Mouse (Mus musculus) CH12.LX (cell line): ENCODE data around the gene Otub2.

Experiments used
- CHD2 ChIP-seq: IDR thresholded peaks from 2 replicates; pipeline ENCODE4 v1.6.1; 2011; ENCODE audit warnings: low read length, improper control_type of control experiment
- CTCF ChIP-seq, 2 experiments: IDR thresholded peaks in 1 of 2; conservative IDR thresholded peaks in 1 of 2; 2 replicates each; pipeline ENCODE4 v1.5.1; 2011 to 2012; ENCODE audit warnings: low read depth in 2 of 2, low read length in 2 of 2, improper control_type of control experiment in 1 of 2, inconsistent platforms in 1 of 2, mild to moderate bottlenecking in 1 of 2, moderate library complexity in 1 of 2
- E2F4 ChIP-seq: IDR thresholded peaks from 2 replicates; pipeline ENCODE4 v1.6.1; 2011; ENCODE audit warnings: low read depth, low read length, improper control_type of control experiment; ENCODE audit not compliant: insufficient replicate concordance
- EP300 ChIP-seq: IDR thresholded peaks from 2 replicates; pipeline ENCODE4 v1.6.1; 2011; ENCODE audit warnings: low read length, improper control_type of control experiment
- HCFC1 ChIP-seq: IDR thresholded peaks from 2 replicates; pipeline ENCODE4 v1.6.1; 2012; ENCODE audit warnings: low read depth, mild to moderate bottlenecking, inconsistent platforms, low read length, improper control_type of control experiment
- MXI1 ChIP-seq: IDR thresholded peaks from 2 replicates; pipeline ENCODE4 v1.6.1; 2011; ENCODE audit warnings: mild to moderate bottlenecking, low read depth, low read length, improper control_type of control experiment
- NELFE ChIP-seq: IDR thresholded peaks from 2 replicates; pipeline ENCODE4 v1.6.1; 2011; ENCODE audit warnings: low read depth, low read length, improper control_type of control experiment
- POLR2A ChIP-seq: IDR thresholded peaks from 2 replicates; pipeline ENCODE4 v1.6.1; 2011; ENCODE audit warnings: low read depth, mild to moderate bottlenecking, improper control_type of control experiment, low read length
- SIN3A ChIP-seq: IDR thresholded peaks from 2 replicates; pipeline ENCODE4 v1.6.1; 2012; ENCODE audit warnings: low read length, improper control_type of control experiment, inconsistent platforms
- SMC3 ChIP-seq: IDR thresholded peaks from 2 replicates; pipeline ENCODE4 v1.6.1; 2011; ENCODE audit warnings: low read depth, low read length, improper control_type of control experiment
- TCF12 ChIP-seq: IDR thresholded peaks from 2 replicates; pipeline ENCODE4 v1.6.1; 2014; ENCODE audit warnings: low read depth, mild to moderate bottlenecking, inconsistent platforms, low read length, improper control_type of control experiment
- USF1 ChIP-seq: IDR thresholded peaks from 2 replicates; pipeline ENCODE4 v1.6.1; 2014; ENCODE audit warnings: low read depth, mild to moderate bottlenecking, inconsistent platforms, low read length, improper control_type of control experiment
- ZNF384 ChIP-seq: IDR thresholded peaks from 2 replicates; pipeline ENCODE4 v1.6.1; 2012; ENCODE audit warnings: low read depth, low read length, improper control_type of control experiment, inconsistent platforms

GRCm38 (mm10) chr12:103368326-103368669, 20.2 kb upstream of the Otub2 start:
- TF ChIP-seq USF1 (no peak), CTCF (conservative IDR thresholded peaks at IDR 0.05 in 1 of 2, IDR thresholded peaks at IDR 0.05 in 1 of 2; ENCODE audit: low read depth in 2 of 2, low read length in 2 of 2) (no peak), SMC3 (no peak), NELFE (no peak), ZNF384 (no peak), HCFC1 (no peak), POLR2A (no peak), MXI1 (no peak), E2F4 (no peak), TCF12 (no peak), EP300 (no peak), SIN3A (no peak), CHD2 (no peak)
